Mouse (Mus musculus) hematopoietic stem cell, adult 5-6 weeks (primary cell): Measurements from ENCODE around the gene Tex21. TPM values are rescaled to one million over a fixed set of nuclear protein-coding genes. Genes with fewer than 3 reads are reported as not detected.
A peak's percentile ranks its signal among the peaks of the same experiment; 100 is the strongest.

Experiments
- ATAC-seq, 2 experiments: fragments of 125-278 bp in 1 of 2; replicated peaks in 1 of 2; 2 replicates each; pipeline ENCODE4 v1.8.0; 2016 to 2017; ENCODE audit warnings: inconsistent platforms in 2 of 2, mild to moderate bottlenecking in 2 of 2, moderate number of reproducible peaks in 2 of 2, low read depth in 1 of 2, moderate TSS enrichment in 1 of 2; ENCODE audit not compliant: low FRiP score in 2 of 2, poor library complexity in 2 of 2, severe bottlenecking in 2 of 2, insufficient read depth in 1 of 2, low TSS enrichment in 1 of 2
- total RNA-seq: library from RNA; stranded (forward); fragments of 172-1452, 232-1000 nt; gene quantifications from 2 replicates; pipeline ENCODE4 v1.2.3, GENCODE M21; 2017

Tex21 gene
- total RNA-seq = not detected in 2 replicates

DNA sequence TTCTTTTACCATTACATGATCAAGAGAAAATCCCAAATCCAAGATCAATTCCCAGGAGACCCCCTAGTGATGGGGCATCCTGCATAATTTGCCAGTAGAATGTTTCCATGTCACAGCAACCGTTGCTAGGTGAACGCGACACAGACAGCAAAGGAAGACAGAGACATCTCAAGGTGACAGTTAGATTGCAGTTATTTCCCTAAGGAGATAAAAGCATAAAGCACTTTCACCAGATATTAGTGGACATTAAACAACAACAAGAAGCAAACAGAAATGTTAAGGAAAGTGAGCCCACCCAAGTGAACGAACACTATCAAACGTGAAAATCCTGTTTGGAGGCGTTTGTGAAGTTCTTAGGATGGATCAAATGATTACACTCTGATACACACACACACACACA lies at the start of gene Tex21:
TSS of gene Tex21 (minus strand) at position 101 of the 400 bp plus-strand sequence.
- ATAC-seq = no peak

DNA sequence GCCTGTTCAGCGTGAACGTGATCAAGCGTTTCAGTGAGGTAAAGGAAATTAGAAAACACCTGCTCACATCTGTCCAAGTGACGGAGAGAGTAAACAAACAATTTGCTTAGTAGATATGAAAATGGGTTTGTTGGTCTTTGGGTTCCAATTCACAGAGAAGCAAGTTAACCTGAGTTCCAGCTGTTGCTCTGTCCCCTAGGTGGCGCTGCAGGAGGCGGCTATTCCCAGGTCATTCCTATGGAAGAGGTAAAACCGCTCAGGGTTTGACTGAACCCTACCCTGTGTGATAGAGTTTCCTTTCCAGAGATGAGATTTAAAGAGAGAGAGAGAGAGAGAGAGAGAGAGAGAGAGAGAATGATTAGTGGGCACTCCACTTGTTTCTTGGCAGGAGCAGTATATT lies 46.6 kb upstream of the Tex21 start:
- ATAC-seq = no peak

DNA sequence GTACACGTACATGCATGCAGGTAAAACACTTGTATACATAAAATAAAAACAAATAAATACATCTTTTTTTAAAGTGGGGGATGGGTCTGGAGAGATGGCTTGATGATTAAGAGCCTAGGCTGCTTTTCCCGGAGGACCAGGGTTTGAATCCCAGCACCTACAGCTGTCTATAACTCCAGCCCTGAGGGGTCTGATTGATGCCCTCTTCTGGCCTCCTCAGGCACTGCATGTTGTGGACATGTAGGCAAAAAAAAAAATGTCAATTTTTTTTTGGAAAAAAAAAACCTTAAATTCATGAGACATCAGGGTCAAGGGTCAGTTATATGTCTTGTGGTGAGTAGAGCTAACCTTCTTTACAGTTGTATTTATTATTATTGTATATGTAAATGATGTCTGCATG lies 43.7 kb upstream of the Tex21 start:
- no peak for ATAC-seq

DNA sequence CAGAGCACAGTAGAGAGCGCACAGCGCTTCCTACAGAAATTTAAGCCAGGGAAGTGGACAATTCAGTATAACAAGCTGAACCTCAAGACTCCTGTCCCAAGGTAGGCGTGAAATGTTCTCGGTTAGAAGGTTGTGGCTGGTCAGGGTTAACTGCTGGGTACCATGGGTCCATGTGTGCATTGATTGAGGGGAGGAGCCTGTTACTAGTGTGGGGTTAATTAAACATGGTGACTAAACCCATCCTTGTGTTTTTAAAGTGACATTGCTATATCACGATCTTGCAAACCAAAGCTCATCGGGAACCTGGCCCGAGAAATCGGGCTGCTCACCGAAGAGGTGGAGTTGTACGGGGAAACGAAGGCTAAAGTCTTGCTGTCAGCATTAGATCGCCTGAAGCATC lies 42.9 kb upstream of the Tex21 start:
- no peak for ATAC-seq

DNA sequence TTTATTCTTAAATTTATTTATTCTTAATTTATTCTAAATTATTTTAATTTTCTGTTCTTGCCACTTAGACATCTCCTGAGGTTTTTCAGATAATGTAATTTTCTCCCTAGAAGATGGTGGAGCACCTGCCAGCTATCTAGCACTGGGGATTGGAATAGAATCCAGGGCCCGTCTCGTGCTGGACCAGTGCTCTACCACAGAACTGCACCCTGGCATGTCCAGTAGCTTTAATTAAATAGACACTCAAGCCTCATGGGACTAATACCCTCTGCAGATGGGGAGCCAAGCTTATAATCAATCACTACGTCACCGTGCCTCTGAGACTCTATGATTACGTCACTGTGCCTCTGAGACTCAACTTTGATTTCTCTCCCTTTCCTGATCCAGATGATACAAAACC lies 41.9 kb upstream of the Tex21 start:
- no peak for ATAC-seq

DNA sequence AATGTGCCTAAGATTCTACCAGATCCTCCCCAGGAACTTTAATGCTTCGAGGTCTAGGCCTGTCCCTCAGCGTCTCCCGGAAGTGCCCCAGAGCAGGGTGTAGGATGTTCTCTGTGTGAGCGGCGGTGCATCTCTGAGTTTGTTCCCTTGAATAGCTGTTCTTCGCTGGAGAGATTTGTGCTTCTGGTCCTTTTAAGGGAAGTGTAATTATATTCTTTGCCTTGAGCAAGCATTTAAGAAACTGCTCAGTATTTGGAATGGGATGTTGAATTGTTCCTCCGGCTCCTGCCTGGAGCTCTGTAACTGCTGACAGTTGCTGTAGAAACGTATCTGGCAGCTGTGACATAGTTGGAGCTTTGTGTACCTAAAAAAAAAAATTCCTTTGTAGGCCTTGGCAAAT lies 41.4 kb upstream of the Tex21 start:
- ATAC-seq = no peak

DNA sequence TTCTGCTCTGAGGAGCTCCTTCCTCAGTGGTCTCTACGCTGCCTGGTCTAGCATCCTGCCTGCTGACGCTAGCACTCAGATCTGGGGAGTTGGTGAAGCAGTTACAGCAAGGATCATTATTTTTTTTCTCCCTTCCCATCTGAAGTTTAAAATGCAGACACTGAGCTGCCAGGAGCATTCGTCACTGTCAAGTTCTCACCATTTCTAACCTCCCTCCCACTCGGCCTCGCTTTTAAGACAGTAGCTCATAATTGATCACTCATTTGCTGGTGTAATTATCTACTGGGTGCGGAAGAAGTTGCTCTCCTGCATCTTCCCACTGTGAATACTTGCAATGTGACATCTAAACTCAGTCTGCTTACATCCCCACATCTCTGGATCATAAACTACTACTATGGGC lies 38.9 kb upstream of the Tex21 start:
- no peak for ATAC-seq

DNA sequence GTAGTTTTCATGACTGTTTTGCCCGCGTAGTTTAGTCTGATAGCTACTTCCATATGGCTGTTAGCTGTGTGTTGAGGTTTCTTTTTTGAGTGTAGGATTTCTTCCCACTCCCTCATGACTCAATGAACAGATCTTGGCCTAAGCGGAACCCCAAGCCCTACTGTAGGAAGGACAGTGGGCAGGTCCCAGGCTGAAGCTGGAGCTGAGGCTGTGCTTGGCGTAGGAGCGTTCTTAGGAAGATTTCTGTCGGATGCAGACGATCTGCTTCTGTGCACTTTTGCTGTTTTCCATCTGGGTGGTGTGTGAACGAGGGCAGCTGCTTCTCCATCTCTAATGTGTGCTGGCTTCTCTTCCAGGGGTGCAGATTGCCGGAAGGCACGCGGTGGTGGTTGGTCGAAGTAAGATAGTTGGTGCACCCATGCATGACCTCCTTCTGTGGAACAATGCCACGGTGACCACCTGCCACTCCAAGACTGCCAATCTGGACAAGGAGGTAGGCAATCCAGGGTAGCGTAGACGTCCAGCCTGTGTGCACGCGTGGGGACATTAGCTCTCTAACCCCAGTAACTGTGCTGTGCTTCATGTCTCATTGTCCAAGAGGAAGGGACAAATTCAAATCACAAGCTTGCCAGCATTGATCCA lies 36.1 kb upstream of the Tex21 start:
- ATAC-seq = no peak

DNA sequence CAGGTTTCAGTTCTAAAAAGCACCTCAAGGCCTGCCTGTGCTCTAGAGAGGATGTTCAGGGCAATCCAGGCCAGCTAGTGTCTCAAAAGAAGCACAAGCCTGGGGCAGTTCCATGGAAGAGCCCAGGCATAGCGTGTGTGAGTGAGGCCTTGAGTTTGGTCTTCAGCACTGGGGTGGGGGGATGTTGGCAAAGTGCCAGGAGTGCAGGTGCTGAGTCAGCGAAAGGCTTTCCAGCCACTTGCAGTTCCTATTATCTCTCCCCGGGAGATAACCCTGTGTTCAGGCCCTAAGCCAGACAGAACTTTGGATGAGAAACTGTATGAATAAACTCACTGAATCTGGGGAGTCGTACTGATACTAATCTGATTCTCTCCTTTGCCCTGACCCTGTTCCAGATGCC lies 35.6 kb upstream of the Tex21 start:
- ATAC-seq = no peak

DNA sequence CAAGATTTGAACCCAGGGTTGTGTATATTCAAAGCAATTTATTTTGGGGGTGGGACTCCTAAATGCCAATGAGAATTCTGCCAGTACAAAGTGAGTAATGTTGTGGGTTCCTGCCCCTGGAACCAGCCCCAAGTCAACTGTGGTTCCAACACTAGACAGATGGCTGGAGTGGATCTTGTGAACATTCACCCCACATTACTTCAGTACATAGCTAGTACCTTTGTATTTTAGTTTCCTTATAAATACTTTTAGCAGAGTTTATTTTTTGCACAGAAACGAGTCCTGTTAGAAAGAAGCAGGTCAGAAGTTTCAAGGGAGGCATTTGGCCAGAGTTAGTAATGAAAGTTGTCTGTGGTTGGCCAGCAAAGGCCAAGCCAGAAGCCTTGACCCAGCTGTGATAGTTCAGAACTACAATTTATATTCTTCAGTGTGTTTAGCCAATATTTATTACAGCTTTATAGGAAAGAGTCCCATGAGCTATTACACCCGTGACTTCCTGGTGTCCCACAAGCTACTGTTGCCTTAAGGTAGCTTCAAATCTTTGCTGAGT lies 34.6 kb upstream of the Tex21 start:
- no peak for ATAC-seq

DNA sequence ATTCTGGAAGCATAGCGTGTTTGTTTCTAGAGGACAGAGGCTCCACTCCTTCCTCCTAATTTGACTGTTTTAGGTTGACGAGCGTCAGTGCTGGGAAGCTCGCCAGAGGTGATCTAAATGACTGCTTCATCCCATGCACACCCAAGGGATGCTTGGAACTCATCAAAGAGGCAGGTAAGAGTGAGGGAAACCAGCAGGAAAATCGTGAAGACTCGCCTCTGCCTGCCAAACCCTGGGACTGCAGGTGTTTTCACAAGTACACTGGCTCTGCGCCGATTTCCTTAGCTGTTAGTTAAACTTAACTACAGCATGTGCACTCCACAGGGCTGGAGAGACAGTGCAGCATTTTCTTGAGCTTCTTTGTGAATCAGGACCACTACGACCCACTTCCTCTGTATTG lies 34.0 kb upstream of the Tex21 start:
- ATAC-seq = no peak

DNA sequence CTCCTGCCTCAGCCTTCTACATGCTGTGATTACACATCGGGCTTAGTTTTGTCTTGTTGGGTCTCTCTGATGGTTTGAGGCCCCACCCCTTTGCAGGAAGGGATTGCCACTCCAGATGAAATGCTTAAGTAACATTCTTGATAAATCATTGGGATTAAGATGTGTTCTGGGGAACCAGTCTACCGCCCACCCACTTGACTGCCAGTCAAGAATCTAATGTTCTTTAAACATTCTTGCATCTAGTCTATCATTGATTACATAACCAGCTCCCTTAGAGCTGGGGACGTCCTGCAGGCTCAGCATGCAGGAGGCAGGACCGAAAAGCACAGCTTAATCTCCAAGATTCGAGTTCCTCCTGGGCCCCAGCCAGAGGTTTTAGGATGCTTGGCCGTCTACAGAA lies 31.7 kb upstream of the Tex21 start:
- no peak for ATAC-seq

DNA sequence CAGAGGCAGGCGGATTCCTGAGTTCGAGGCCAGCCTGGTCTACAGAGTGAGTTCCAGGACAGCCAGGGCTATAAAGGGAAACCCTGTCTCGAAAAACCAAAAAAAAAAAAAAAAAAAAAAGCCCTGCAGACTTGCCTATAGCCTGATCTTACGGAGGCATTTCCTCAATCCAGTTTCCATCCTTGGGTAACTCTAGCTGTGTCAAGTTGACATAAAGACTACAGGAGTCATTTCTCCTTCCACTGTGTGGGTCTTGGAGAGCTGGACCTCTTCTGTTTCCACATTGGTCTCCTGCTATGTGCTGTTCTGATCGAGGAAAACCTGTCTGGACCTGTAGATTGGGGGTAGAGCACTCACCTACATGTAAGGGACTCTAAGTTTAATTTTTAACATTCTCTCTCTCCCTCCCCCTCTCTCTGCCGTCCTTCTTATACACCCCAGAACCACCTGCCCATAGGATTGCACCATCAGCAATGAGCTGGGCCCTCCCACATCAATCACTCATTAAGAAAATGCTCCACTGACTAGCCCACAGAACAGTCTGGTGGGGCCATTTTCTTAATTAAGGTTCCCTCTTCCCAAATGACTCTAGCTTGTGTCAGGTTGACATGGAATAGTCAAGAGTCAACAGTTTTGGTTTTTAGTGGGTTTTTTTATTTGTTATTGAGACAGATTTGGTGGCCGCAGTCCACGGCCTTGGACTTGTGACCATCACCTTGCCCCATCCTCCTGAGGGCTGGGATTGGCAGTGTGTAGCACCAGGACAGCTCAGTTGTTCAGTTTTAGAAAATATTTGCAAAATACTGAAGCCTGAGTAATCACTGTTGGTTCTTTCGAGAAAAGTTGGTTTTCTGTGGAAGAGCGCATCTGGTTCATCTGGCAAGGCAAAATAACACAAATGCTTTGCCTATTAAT lies 26.3 kb upstream of the Tex21 start:
- ATAC-seq = no peak

DNA sequence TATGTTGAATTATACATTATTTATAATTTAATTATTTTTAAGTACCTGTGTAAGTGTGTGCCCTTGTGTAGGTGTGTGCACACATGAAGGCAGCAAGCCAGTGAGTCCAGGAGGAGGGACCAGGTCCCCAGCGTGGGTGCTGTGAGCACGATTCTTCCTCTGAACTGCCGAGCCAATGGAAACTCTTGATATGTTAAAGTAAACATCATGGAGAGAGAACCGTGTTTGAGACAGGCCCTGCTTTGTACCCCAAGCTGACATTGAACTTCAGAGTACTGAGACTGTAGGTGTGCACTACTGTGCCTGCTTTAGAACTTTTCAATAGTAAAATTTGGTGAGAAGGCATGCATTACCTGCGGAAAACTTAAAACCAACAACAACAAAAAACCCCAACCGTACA lies 25.0 kb upstream of the Tex21 start:
- ATAC-seq = no peak

DNA sequence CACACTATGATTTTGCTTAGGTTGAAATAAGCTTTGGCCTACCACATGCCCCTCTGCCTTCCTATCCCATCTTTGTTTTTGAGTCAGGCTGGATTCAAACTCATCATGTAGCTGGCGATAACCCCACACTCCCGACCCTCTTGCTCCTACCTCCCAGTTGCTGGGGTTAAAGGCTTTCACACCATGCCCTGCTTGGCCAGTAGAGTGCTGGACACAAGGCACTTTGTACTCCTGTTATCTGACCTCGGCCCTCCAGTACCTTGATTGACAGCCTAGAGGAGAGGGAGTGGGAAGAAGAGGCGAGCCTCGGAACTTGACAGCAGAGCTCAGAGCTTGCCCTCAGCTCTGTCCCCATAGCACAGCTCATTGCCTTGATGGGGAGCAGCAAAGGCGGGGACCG lies 22.6 kb upstream of the Tex21 start:
- ATAC-seq = no peak

DNA sequence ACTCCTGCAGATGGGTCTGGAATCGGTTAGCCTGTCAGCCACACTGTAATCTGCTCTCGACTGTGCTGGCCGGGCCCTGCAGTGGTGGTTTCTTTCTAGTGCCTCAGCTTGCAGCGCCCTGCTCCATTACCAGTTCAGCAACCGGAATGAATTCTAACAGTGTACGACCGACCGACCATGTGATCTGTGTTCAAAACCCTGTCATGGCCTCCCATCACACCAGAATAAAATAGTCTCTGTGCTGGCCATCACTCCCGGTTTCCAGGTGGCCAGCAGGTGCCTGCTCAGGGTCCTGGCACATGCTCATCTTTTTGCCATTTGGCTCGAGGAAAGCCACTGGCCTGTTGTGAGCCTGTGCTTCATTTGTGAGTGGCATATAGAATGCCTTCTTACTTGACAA lies 22.1 kb upstream of the Tex21 start:
- no peak for ATAC-seq

DNA sequence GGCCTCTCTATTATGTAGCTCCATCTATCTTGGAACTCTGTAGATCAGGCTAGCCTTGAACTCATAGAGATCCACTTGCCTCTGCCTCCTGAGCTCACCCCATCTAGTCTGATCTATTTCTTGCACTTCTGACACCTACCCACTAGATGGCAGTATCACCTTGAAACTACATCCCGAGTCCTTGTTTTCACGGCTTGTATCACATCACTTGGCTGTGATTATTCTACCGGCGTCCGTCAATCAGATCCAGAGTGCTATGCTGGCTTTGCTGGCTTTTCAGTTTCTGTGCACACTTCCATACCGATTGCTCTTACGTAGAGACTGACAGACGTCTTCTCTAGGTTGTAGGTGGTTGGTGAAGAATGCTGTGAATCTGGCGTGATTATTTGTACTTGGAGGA lies 20.3 kb upstream of the Tex21 start:
- ATAC-seq = peak; percentile 37 to 52; a peak in 2 of 4 replicates

DNA sequence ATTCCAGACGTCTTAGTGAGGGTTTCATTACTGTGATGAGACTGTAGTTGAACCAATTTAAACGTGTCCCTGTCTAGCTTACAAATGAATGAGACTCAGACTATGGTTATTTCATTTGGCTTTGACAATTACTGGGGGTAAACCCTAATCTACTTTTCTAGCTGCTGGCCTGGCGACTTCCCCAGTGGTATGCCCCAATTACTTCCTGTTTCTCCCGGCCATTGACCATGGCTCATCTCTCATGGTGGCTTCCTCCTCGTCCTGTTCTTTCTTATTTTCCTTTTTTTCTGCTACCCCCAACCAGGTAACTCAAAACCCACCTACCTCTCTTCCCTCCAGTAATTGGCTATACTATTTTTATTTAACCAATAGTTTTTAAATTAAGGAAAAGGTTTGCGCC lies 18.5 kb upstream of the Tex21 start:
- no peak for ATAC-seq
